Mouse (Mus musculus) heart, embryonic 13.5 days (tissue): ENCODE results near the gene Duox1. TPM values are rescaled to one million over a fixed set of nuclear protein-coding genes. Genes with fewer than 3 reads are reported as not detected.
A peak's percentile ranks its signal among the peaks of the same experiment; 100 is the strongest.
"Not testable (repeated sequence)": the region's sequence is repeated elsewhere in the genome, so short reads cannot be mapped to it uniquely, and the experiment has no call there.

ENCODE experiments used
- ATAC-seq: fragments of 200-750 bp; cut with Nextera tagmentation; 2 replicates; pipeline ENCODE4 v1.8.0; 2017; ENCODE audit warnings: moderate TSS enrichment; ENCODE audit not compliant: insufficient number of reproducible peaks, low FRiP score, low TSS enrichment; ENCODE audit errors: extremely low read depth
- H3K27ac ChIP-seq: fragments of 300-500 bp; sonication (generic); replicated peaks from 2 replicates; pipeline ENCODE4 v1.5.1; 2015; ENCODE audit warnings: moderate library complexity, mild to moderate bottlenecking, inconsistent platforms
- H3K27me3 ChIP-seq: fragments of 300-500 bp; sonication (generic); replicated peaks from 2 replicates; pipeline ENCODE4 v1.6.1; 2015; ENCODE audit warnings: mild to moderate bottlenecking, inconsistent platforms
- H3K36me3 ChIP-seq: fragments of 300-500 bp; sonication (generic); 2 replicates; pipeline ENCODE4 v1.6.1; 2015; ENCODE audit warnings: mild to moderate bottlenecking, inconsistent platforms
- H3K4me1 ChIP-seq: fragments of 300-500 bp; sonication (generic); 2 replicates; pipeline ENCODE4 v1.6.1; 2015; ENCODE audit warnings: inconsistent platforms
- H3K4me2 ChIP-seq: fragments of 300-500 bp; sonication (generic); 2 replicates; pipeline ENCODE4 v1.6.1; 2015; ENCODE audit warnings: inconsistent platforms, mild to moderate bottlenecking, moderate library complexity
- H3K4me3 ChIP-seq: fragments of 300-500 bp; sonication (generic); 2 replicates; pipeline ENCODE4 v1.5.1; 2015; ENCODE audit warnings: moderate library complexity, mild to moderate bottlenecking, inconsistent platforms
- H3K9ac ChIP-seq: fragments of 300-500 bp; sonication (generic); 2 replicates; pipeline ENCODE4 v1.6.1; 2015; ENCODE audit warnings: inconsistent platforms, mild to moderate bottlenecking, moderate library complexity
- H3K9me3 ChIP-seq: fragments of 300-500 bp; sonication (generic); 2 replicates; pipeline ENCODE4 v1.6.1; 2016; ENCODE audit warnings: inconsistent platforms
- WGBS: fragments of 180-500 bp; shearing (Covaris S2); methylation state at CpG from one replicate; pipeline ENCODE4 v1.1.7; 2015; ENCODE audit warnings: mixed read lengths; 5-methylcytosine and 5-hydroxymethylcytosine counted together
- polyA plus RNA-seq: library from polyadenylated mRNA; unstranded; fragments of >200 nt; fragmentation: Nextera tagmentation; extraction: Ambion mirVana; gene quantifications from 2 replicates; pipeline ENCODE4 v1.2.1, GENCODE M21; 2015

The Duox1 gene
- polyA plus RNA-seq, 1 experiment from 2014 or later = not detected

DNA sequence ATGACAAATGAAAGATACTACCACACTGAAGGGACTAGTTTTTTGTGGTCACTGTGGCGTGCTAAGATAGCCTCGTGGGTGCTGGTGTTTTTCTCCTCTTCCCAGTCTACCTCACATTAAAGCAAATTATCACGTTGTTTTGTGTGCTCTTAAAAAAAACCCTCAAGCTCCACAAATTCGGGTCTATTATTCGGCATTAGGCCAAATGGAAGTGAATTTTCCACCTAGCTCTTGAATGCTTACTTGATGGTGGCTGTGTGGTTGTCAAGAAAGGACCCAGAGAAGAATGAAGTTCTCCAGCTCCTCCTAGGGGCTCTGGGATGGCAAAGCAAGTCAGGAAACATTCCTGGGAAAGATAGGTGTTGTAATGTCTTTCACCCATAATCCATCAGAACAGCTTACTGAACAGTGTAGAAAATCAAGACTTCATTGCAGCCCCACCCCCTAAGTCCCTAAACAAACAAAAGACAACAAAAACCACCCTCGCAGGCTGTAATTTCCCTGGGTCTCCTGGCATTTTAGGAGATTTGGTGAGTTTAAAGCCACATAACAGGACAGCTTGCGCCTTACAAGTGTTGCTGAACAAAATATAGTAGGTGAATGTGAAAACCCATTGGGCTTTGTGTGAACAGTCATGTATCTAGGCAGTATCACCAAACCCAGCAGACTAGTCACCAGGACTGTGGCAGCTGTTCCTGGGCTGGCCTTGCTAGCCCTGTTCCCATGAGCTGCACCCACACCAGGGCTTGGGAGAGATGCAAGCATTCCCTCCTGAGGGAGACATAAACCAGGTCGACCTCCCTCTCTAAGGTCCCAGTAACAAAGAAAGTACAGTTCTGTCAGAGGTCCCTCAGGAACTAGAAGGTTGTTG is 63.2 kb downstream of the Duox1 start:
- ATAC-seq = no peak
- H3K27me3 ChIP-seq = no peaks in the 10 kb centered on the region
- peaks cover 15% of the 10 kb centered on the region; the same call in 1 of the 2 replicates for H3K4me1 ChIP-seq
- H3K27ac ChIP-seq = peak overlapping the region; percentile 92
- no peaks in the 10 kb centered on the region for H3K9me3 ChIP-seq
- H3K9ac ChIP-seq = peak overlapping the region; percentile 91
- peak overlapping the region; percentile 72 for H3K4me2 ChIP-seq
- WGBS = 13% methylated on average over 8 of the region's 8 CpGs
- H3K4me3 ChIP-seq = peak overlapping the region; percentile 73
- H3K36me3 ChIP-seq = no peaks in the 10 kb centered on the region

DNA sequence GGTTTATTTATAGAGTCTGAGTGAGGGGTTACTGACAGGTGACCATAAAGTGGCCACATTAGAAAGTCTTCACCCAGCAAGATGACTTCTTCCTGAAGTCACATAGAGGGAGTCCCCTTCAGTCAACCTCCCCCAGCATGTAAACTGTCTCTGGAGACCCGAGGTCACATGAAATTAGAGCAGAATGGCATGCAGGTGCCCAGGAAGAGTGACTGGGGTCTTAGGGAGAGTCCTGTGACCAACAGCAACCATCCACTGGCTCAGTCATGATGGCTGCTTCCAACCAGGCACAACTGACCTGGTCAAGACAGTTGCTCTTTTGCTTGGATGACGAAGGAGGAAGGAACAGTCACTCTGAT is 63.8 kb downstream of the Duox1 start:
- Histone ChIP-seq H3K4me2 (no peak overlapping the region), H3K9me3 (no peaks in the 10 kb centered on the region), H3K27ac (no peak overlapping the region), H3K4me1 (peaks cover 15% of the 10 kb centered on the region; the same call in 1 of the 2 replicates), H3K27me3 (no peaks in the 10 kb centered on the region), H3K4me3 (no peak overlapping the region), H3K36me3 (no peaks in the 10 kb centered on the region), H3K9ac (no peak overlapping the region)
- ATAC-seq = no peak
- 29% methylated on average over 2 of the region's 2 CpGs for WGBS

DNA sequence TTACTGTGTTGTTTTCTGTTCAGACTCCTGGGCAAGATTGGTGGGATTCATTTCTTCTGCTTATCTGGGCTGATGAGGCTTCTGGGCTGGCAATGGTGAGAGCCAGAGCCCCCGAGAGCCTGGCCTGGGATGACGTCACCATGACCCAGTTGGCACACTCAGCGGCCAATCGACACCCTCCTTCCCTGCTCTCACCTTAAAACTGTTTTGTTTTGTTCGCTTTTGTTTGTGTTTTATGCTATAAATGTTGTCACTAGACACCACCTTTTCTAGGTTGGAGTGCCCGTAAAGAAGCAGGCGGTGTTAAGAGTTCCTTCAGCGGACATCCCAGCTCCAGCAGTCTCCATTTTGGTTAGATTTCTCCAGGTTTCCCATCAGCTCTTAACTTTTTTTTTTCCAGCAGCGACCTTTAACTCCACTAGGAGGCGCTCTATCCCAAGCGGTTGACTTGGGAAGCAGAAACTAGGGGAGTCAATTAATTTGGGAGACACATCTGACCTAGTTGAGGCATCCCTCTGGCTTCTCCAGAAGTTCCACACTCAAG is 65.4 kb downstream of the Duox1 start:
- peak overlapping the region; percentile 41 for H3K4me3 ChIP-seq
- H3K9me3 ChIP-seq = no peaks in the 10 kb centered on the region
- H3K4me2 ChIP-seq = peak overlapping the region; percentile 66
- H3K27me3 ChIP-seq = no peaks in the 10 kb centered on the region
- no peak overlapping the region for H3K27ac ChIP-seq
- no peak for ATAC-seq
- peak overlapping the region; percentile 66 for H3K9ac ChIP-seq
- H3K36me3 ChIP-seq = no peaks in the 10 kb centered on the region
- 9% methylated on average over 11 of the region's 11 CpGs for WGBS
- peaks cover 10% of the 10 kb centered on the region; the same call in 1 of the 2 replicates for H3K4me1 ChIP-seq

DNA sequence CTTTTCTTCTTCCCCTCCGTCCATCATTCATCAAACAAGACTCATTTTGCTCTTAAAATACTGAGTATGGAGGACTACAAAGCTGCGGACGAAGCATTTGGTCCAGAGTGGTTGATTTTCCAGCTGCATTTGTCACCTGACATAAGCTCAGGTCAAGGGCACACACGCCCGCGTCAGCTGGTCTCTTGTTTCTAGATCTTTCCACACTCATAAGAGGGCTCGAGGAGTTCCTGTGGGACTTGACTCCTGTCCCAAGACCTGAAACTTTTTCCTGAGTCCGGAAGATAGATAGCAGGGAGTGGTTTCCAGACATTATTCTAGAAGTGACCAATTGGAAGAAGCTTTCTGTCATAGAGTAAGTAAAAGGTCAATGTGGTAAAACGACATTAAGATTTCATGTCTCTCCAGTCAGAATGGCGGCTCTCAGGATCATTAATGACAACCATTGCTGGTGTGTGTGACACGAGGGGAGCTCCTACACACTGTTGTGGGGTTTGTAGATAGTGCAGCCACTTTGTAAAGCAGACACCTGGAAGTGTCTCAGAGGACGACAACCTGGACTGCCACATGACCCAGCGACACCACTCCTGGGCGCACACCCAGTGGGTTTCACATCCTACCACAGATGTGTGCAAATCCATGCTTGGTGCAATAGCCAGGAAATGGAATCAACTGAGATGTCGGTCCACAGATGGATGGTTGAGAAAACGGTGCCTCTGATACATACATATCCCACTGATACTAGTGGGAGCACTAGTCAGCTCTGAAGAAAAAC is 66.0 kb downstream of the Duox1 start:
- H3K36me3 ChIP-seq = no peaks in the 10 kb centered on the region
- H3K9ac ChIP-seq = no peak overlapping the region
- no peak for ATAC-seq
- no peaks in the 10 kb centered on the region for H3K9me3 ChIP-seq
- peaks cover 10% of the 10 kb centered on the region; the same call in 1 of the 2 replicates for H3K4me1 ChIP-seq
- H3K27me3 ChIP-seq = no peaks in the 10 kb centered on the region
- peak overlapping the region; percentile 66; the same call in 1 of the 2 replicates for H3K4me2 ChIP-seq
- no peak overlapping the region for H3K27ac ChIP-seq
- no peak overlapping the region for H3K4me3 ChIP-seq
- 63% methylated on average over 16 of the region's 16 CpGs for WGBS

DNA sequence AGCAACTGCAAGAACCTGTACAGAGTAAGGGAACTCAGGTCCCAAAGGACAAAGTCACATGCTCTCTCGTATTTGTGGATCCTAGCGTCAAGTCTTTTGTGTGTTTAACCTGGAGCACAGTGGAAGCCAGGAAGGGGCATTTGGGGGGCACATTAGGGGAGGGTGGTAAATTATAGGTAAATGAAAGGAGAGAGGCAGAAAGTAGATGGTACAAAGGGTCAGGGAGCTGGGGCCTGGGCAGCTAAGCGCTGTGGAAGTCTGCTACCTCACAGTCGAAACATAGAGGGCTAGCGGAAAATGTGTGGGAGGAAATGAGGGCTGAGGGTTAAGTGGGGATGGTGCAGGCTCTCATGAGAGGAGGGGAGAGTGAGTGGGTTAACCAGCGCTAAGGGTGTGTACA is 66.6 kb downstream of the Duox1 start:
- H3K9me3 ChIP-seq = no peaks in the 10 kb centered on the region
- H3K36me3 ChIP-seq = no peaks in the 10 kb centered on the region
- H3K27ac ChIP-seq = no peak overlapping the region
- 64% methylated on average over 6 of the region's 6 CpGs for WGBS
- H3K4me3 ChIP-seq = no peak overlapping the region
- H3K4me2 ChIP-seq = no peak overlapping the region
- H3K9ac ChIP-seq = no peak overlapping the region
- peaks cover 10% of the 10 kb centered on the region; the same call in 1 of the 2 replicates for H3K4me1 ChIP-seq
- no peak for ATAC-seq
- no peaks in the 10 kb centered on the region for H3K27me3 ChIP-seq

DNA sequence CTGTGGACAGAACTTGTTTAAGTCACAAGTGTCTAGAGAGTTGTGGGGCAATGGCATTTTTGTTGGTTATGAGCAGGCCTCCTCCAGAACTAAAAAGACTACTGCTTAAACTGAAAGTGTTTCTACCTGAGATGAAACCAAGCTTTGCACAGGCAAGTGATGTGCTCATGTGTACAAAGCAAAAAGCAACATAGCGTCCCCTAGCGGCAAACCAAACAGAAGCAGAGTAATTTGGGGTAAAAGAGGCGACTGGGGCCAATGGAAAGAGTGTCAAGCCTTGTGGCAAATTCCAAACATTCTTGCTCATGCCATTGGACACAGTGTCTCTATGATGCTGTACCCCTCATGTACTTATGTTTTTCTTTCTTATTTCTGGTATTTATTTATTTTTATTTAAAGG is 69.6 kb downstream of the Duox1 start:
- Histone ChIP-seq H3K36me3 (no peaks in the 10 kb centered on the region), H3K9ac (no peak overlapping the region), H3K4me3 (no peak overlapping the region), H3K4me2 (no peak overlapping the region), H3K27me3 (no peaks in the 10 kb centered on the region), H3K27ac (no peak overlapping the region), H3K4me1 (peaks cover 7% of the 10 kb centered on the region; the same call in 1 of the 2 replicates), H3K9me3 (no peaks in the 10 kb centered on the region)
- 37% methylated on average over 3 of the region's 3 CpGs for WGBS
- ATAC-seq = no peak

DNA sequence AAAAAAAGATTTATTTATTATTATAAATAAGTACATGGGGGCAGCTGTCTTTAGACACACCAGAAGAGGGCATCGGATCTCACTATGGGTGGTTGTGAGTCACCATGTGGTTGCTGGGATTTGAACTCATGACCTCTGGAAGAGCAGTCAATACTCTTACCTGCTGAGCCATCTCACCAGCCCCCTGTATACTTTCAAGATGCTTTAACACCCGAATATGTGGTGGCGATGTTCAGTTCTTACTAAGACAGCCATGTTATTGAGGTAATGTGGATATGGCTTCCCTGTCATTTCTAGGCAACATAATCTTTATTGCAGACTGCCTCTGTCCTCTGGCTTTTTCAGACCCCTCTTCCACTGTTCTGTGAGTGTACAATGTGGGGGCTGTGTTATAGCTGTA is 71.7 kb downstream of the Duox1 start:
- not testable (repeated sequence) for H3K9ac ChIP-seq, H3K4me2 ChIP-seq, H3K9me3 ChIP-seq, H3K27ac ChIP-seq, H3K4me3 ChIP-seq, H3K27me3 ChIP-seq, H3K4me1 ChIP-seq, ATAC-seq, H3K36me3 ChIP-seq
- 86% methylated on average over 3 of the region's 3 CpGs for WGBS

DNA sequence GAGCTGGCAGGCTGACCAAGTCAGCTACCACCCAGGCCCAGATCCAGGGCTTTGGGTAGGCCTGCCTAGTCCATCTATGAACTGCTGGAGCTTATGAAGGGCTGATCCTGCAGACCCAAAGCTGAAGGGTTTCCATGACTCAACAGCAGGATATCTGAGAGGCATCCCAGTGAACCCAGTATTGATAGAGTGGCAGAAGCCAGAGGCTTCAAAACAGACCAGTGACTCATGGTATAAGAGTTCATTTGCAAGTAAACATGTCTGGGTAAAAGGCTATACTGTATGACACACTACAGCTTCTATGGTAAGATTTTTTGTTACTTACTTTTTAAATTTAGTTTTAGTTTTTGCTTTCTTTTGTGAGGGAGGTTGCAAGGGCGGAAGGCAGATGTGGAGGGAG is 80.7 kb downstream of the Duox1 start:
- ATAC-seq = no peak
- Histone ChIP-seq H3K27me3 (no peaks in the 10 kb centered on the region), H3K4me2 (no peak overlapping the region), H3K36me3 (no peaks in the 10 kb centered on the region), H3K9me3 (no peaks in the 10 kb centered on the region; the same call in 1 of the 2 replicates), H3K4me1 (no peaks in the 10 kb centered on the region), H3K4me3 (no peak overlapping the region), H3K9ac (no peak overlapping the region), H3K27ac (no peak overlapping the region)
- WGBS = 78% methylated on average over 1 of the region's 1 CpGs

Other genes with a start within 250 kb of the Duox1 start
- gene Spg11, start 197.3 kb upstream of the Duox1 start, polyA plus RNA-seq = 4.7 and 4.9 TPM in 2 replicates
- gene B2m, start 168.0 kb upstream of the Duox1 start, polyA plus RNA-seq = 268 and 284 TPM in 2 replicates
- 0.14 TPM in 1 of 2 replicates, not detected in the other for gene Trim69, start 155.0 kb upstream of the Duox1 start, polyA plus RNA-seq
- gene Patl2, start 129.5 kb upstream of the Duox1 start, polyA plus RNA-seq = not detected in 2 replicates
- not detected in 2 replicates for gene Terb2, start 129.4 kb upstream of the Duox1 start, polyA plus RNA-seq
- gene Sord, start 80.9 kb upstream of the Duox1 start, polyA plus RNA-seq = 51.3 and 58.6 TPM in 2 replicates
- gene Duox2, start 17.2 kb upstream of the Duox1 start, polyA plus RNA-seq = 0.06 and 0.17 TPM in 2 replicates
- not detected in 2 replicates for gene Duoxa2, start 16.8 kb upstream of the Duox1 start, polyA plus RNA-seq
- 0.09 TPM in 1 of 2 replicates, not detected in the other for gene Duoxa1, start 1.9 kb upstream of the Duox1 start, polyA plus RNA-seq
- gene Shf, start 53.5 kb downstream of the Duox1 start, polyA plus RNA-seq = 1.8 and 2.3 TPM in 2 replicates
- gene Slc28a2, start 110.8 kb downstream of the Duox1 start, polyA plus RNA-seq = 0.17 and 0.48 TPM in 2 replicates
- not detected in 2 replicates for gene Gm14085, start 169.3 kb downstream of the Duox1 start, polyA plus RNA-seq